Mouse (Mus musculus): ENCODE measurements around the gene Jmjd8. TPM values are rescaled to one million over a fixed set of nuclear protein-coding genes. Genes with fewer than 3 reads are reported as not detected.

Jmjd8 gene
- polyA plus RNA-seq, 1 experiment from 2014 or later: 46.3 TPM

- Histone ChIP-seq H3K27ac (ENCODE audit: low read depth, low read length) (no peak overlapping the region), H3K4me3 (ENCODE audit: low read depth, low read length) (no peak overlapping the region), H3K36me3 (ENCODE audit: control insufficient read depth, insufficient read depth, low read length) (peaks cover 27% of the 10 kb centered on the region), H3K9ac (ENCODE audit: low read depth, low read length) (no peak overlapping the region), H3K4me1 (replicated peaks; ENCODE audit: control insufficient read depth, insufficient read depth, low read length) (peaks cover 21% of the 10 kb centered on the region), H3K27me3 (ENCODE audit: control insufficient read depth, insufficient read depth, low read length) (no peaks in the 10 kb centered on the region), H3K9me3 (ENCODE audit: control insufficient read depth, low read length) (no peaks in the 10 kb centered on the region), H3K4me2 (replicated peaks; ENCODE audit: low read depth, low read length) (no peak overlapping the region)
- 84% methylated on average over 14 of the region's 14 CpGs for WGBS
- DNase-seq (ENCODE audit: low spot score) (no peak), ATAC-seq (ENCODE audit: low FRiP score) (no peak)
Observed at GRCm38 (mm10) chr17:25839455-25840235, 11.0 kb downstream of the Jmjd8 start.

- Histone ChIP-seq H3K27me3 (ENCODE audit: control insufficient read depth, insufficient read depth, low read length) (no peaks in the 10 kb centered on the region), H3K9ac (ENCODE audit: low read depth, low read length) (no peak overlapping the region), H3K9me3 (ENCODE audit: control insufficient read depth, low read length) (no peaks in the 10 kb centered on the region), H3K4me3 (ENCODE audit: low read depth, low read length) (no peak overlapping the region), H3K27ac (ENCODE audit: low read depth, low read length) (no peak overlapping the region), H3K4me1 (replicated peaks; ENCODE audit: control insufficient read depth, insufficient read depth, low read length) (peaks cover 17% of the 10 kb centered on the region), H3K36me3 (ENCODE audit: control insufficient read depth, insufficient read depth, low read length) (peaks cover 24% of the 10 kb centered on the region), H3K4me2 (replicated peaks; ENCODE audit: low read depth, low read length) (no peak overlapping the region)
- no peak for DNase-seq (ENCODE audit: low spot score)
- 96% methylated on average over 6 of the region's 6 CpGs for WGBS
- ATAC-seq (ENCODE audit: low FRiP score): no peak
Observed at GRCm38 (mm10) chr17:25840519-25840918, 11.9 kb downstream of the Jmjd8 start.

- Histone ChIP-seq H3K4me3 (ENCODE audit: low read depth, low read length) (no peak within 1 kb of the TSS), H3K4me2 (replicated peaks; ENCODE audit: low read depth, low read length) (no peak within 1 kb of the TSS), H3K9ac (ENCODE audit: low read depth, low read length) (no peak within 1 kb of the TSS), H3K27me3 (ENCODE audit: control insufficient read depth, insufficient read depth, low read length) (no peaks in the 10 kb centered on the region), H3K27ac (ENCODE audit: low read depth, low read length) (no peak within 1 kb of the TSS), H3K9me3 (ENCODE audit: control insufficient read depth, low read length) (no peaks in the 10 kb centered on the region), H3K4me1 (replicated peaks; ENCODE audit: control insufficient read depth, insufficient read depth, low read length) (peaks cover 13% of the 10 kb centered on the region), H3K36me3 (ENCODE audit: control insufficient read depth, insufficient read depth, low read length) (peaks cover 24% of the 10 kb centered on the region)
- DNase-seq (ENCODE audit: low spot score) (no peak), ATAC-seq (ENCODE audit: low FRiP score) (no peak)
- WGBS: 94% methylated on average over 22 of the region's 22 CpGs
Observed at GRCm38 (mm10) chr17:25841117-25841880, 12.6 kb downstream of the Jmjd8 start, which contains the start of gene Gm20683. Gm20683 (minus strand) TSS chr17:25841763.

- 90% methylated on average over 3 of the region's 3 CpGs for WGBS
- no peak for ATAC-seq (ENCODE audit: low FRiP score)
Observed at GRCm38 (mm10) chr17:25842509-25842908, 13.8 kb downstream of the Jmjd8 start.

GRCm38 (mm10) chr17:25843122-25843521, 14.5 kb downstream of the Jmjd8 start:
- no peaks in the 10 kb centered on the region for H3K9me3 ChIP-seq (ENCODE audit: control insufficient read depth, low read length)
- no peaks in the 10 kb centered on the region; the same call in none of the 2 replicates for H3K4me1 ChIP-seq (replicated peaks; ENCODE audit: control insufficient read depth, insufficient read depth, low read length)
- H3K9ac ChIP-seq (ENCODE audit: low read depth, low read length): peak overlapping the region; percentile 72; the same call in 1 of the 2 replicates
- ATAC-seq (ENCODE audit: low FRiP score) (no peak), DNase-seq (ENCODE audit: low spot score) (no peak)
- H3K4me3 ChIP-seq (ENCODE audit: low read depth, low read length): peak overlapping the region; percentile 82
- H3K27ac ChIP-seq (ENCODE audit: low read depth, low read length): peak overlapping the region; percentile 13; the same call in 1 of the 2 replicates
- H3K36me3 ChIP-seq (ENCODE audit: control insufficient read depth, insufficient read depth, low read length): peaks cover 24% of the 10 kb centered on the region
- 98% methylated on average over 4 of the region's 4 CpGs for WGBS
- no peaks in the 10 kb centered on the region for H3K27me3 ChIP-seq (ENCODE audit: control insufficient read depth, insufficient read depth, low read length)
- peak overlapping the region; percentile 67 for H3K4me2 ChIP-seq (replicated peaks; ENCODE audit: low read depth, low read length)

More at GRCm38 (mm10) chr17:25842509-25842908, 13.8 kb downstream of the Jmjd8 start:
- no peak overlapping the region for H3K4me2 ChIP-seq (replicated peaks; ENCODE audit: low read depth, low read length)
- DNase-seq (ENCODE audit: low spot score): no peak
- H3K9me3 ChIP-seq (ENCODE audit: control insufficient read depth, low read length): no peaks in the 10 kb centered on the region
- peaks cover 24% of the 10 kb centered on the region for H3K36me3 ChIP-seq (ENCODE audit: control insufficient read depth, insufficient read depth, low read length)
- H3K4me3 ChIP-seq (ENCODE audit: low read depth, low read length): no peak overlapping the region
- H3K9ac ChIP-seq (ENCODE audit: low read depth, low read length): no peak overlapping the region
- no peak overlapping the region for H3K27ac ChIP-seq (ENCODE audit: low read depth, low read length)
- peaks cover 3% of the 10 kb centered on the region for H3K4me1 ChIP-seq (replicated peaks; ENCODE audit: control insufficient read depth, insufficient read depth, low read length)
- H3K27me3 ChIP-seq (ENCODE audit: control insufficient read depth, insufficient read depth, low read length): no peaks in the 10 kb centered on the region

- peak; percentile 41; the same call in 1 of the 2 replicates for ATAC-seq (ENCODE audit: low FRiP score)
- peaks cover 24% of the 10 kb centered on the region for H3K36me3 ChIP-seq (ENCODE audit: control insufficient read depth, insufficient read depth, low read length)
Observed at GRCm38 (mm10) chr17:25843636-25844395, 15.1 kb downstream of the Jmjd8 start.

GRCm38 (mm10) chr17:25844396-25844901, 15.8 kb downstream of the Jmjd8 start, which contains the start of gene Rhot2:
Rhot2 (minus strand) TSS chr17:25844851.
- peaks cover 18% of the 10 kb centered on the region for H3K36me3 ChIP-seq (ENCODE audit: control insufficient read depth, insufficient read depth, low read length)
- no peaks in the 10 kb centered on the region for H3K27me3 ChIP-seq (ENCODE audit: control insufficient read depth, insufficient read depth, low read length)
- H3K9ac ChIP-seq (ENCODE audit: low read depth, low read length): peak within 1 kb of the TSS; percentile 72
- under 1% methylated on average over 20 of the region's 21 CpGs for WGBS
- peak within 1 kb of the TSS; percentile 67 for H3K4me2 ChIP-seq (replicated peaks; ENCODE audit: low read depth, low read length)
- H3K4me3 ChIP-seq (ENCODE audit: low read depth, low read length): peak within 1 kb of the TSS; percentile 82
- no peaks in the 10 kb centered on the region for H3K9me3 ChIP-seq (ENCODE audit: control insufficient read depth, low read length)
- H3K27ac ChIP-seq (ENCODE audit: low read depth, low read length): peak within 1 kb of the TSS; percentile 58; the same call in 1 of the 2 replicates
- peak; percentile 97 for DNase-seq (ENCODE audit: low spot score)
- ATAC-seq (ENCODE audit: low FRiP score): peak; percentile 92
- no peaks in the 10 kb centered on the region; the same call in none of the 2 replicates for H3K4me1 ChIP-seq (replicated peaks; ENCODE audit: control insufficient read depth, insufficient read depth, low read length)

More at GRCm38 (mm10) chr17:25843636-25844395, 15.1 kb downstream of the Jmjd8 start:
- Histone ChIP-seq H3K27me3 (ENCODE audit: control insufficient read depth, insufficient read depth, low read length) (no peaks in the 10 kb centered on the region), H3K4me3 (ENCODE audit: low read depth, low read length) (peak overlapping the region; percentile 82), H3K4me1 (replicated peaks; ENCODE audit: control insufficient read depth, insufficient read depth, low read length) (no peaks in the 10 kb centered on the region; the same call in none of the 2 replicates), H3K9ac (ENCODE audit: low read depth, low read length) (peak overlapping the region; percentile 72), H3K4me2 (replicated peaks; ENCODE audit: low read depth, low read length) (peak overlapping the region; percentile 67), H3K9me3 (ENCODE audit: control insufficient read depth, low read length) (no peaks in the 10 kb centered on the region), H3K27ac (ENCODE audit: low read depth, low read length) (peak overlapping the region; percentile 58; the same call in 1 of the 2 replicates)
- no peak for DNase-seq (ENCODE audit: low spot score)
- WGBS: 4% methylated on average over 32 of the region's 38 CpGs

GRCm38 (mm10) chr17:25860229-25860628, 31.6 kb downstream of the Jmjd8 start:
- H3K9me3 ChIP-seq (ENCODE audit: control insufficient read depth, low read length): no peaks in the 10 kb centered on the region
- DNase-seq (ENCODE audit: low spot score) (no peak), ATAC-seq (ENCODE audit: low FRiP score) (no peak)
- no peak overlapping the region for H3K4me3 ChIP-seq (ENCODE audit: low read depth, low read length)
- 93% methylated on average over 6 of the region's 6 CpGs for WGBS
- no peaks in the 10 kb centered on the region for H3K27me3 ChIP-seq (ENCODE audit: control insufficient read depth, insufficient read depth, low read length)
- H3K4me2 ChIP-seq (replicated peaks; ENCODE audit: low read depth, low read length): peak overlapping the region; percentile 89; the same call in 1 of the 2 replicates
- H3K27ac ChIP-seq (ENCODE audit: low read depth, low read length): no peak overlapping the region
- H3K4me1 ChIP-seq (replicated peaks; ENCODE audit: control insufficient read depth, insufficient read depth, low read length): peaks cover 8% of the 10 kb centered on the region
- H3K36me3 ChIP-seq (ENCODE audit: control insufficient read depth, insufficient read depth, low read length): no peaks in the 10 kb centered on the region
- peak overlapping the region; percentile 80; the same call in 1 of the 2 replicates for H3K9ac ChIP-seq (ENCODE audit: low read depth, low read length)
